Mouse (Mus musculus) testis, adult 2 months (tissue): ENCODE data around the gene Foxg1. TPM values are rescaled to one million over a fixed set of nuclear protein-coding genes. Genes with fewer than 3 reads are reported as not detected.

Source experiments
- H3K27ac ChIP-seq: fragments of 200-500 bp; 2 replicates; pipeline ENCODE4 v1.5.1; 2012; ENCODE audit warnings: low read depth, low read length; ENCODE audit not compliant: control insufficient read depth, insufficient read depth
- H3K27me3 ChIP-seq: fragments of 200-500 bp; 2 replicates; pipeline ENCODE4 v1.6.1; 2012; ENCODE audit warnings: mild to moderate bottlenecking, low read length, moderate library complexity; ENCODE audit not compliant: control insufficient read depth, insufficient read depth
- H3K36me3 ChIP-seq: fragments of 200-500 bp; 2 replicates; pipeline ENCODE4 v1.6.1; 2012; ENCODE audit warnings: mild to moderate bottlenecking, low read length; ENCODE audit not compliant: control insufficient read depth, insufficient read depth
- H3K4me1 ChIP-seq: fragments of 200-500 bp; 2 replicates; pipeline ENCODE4 v1.6.1; 2012; ENCODE audit warnings: low read length; ENCODE audit not compliant: control insufficient read depth, insufficient read depth
- H3K4me3 ChIP-seq: fragments of 200-500 bp; 2 replicates; pipeline ENCODE4 v1.5.1; 2012; ENCODE audit warnings: low read depth, mild to moderate bottlenecking, low read length, moderate library complexity, mixed read lengths; ENCODE audit not compliant: control insufficient read depth
- CTCF ChIP-seq: fragments of 200-500 bp; IDR thresholded peaks from 2 replicates; pipeline ENCODE4 v1.5.1; 2012; ENCODE audit warnings: low read depth, mild to moderate bottlenecking, inconsistent platforms, low read length, moderate library complexity; ENCODE audit not compliant: control insufficient read depth, insufficient read depth, insufficient replicate concordance
- POLR2A ChIP-seq: fragments of 200-500 bp; IDR thresholded peaks from 2 replicates; pipeline ENCODE4 v1.6.1; 2012; ENCODE audit warnings: low read depth, mild to moderate bottlenecking, inconsistent platforms, low read length, moderate library complexity; ENCODE audit not compliant: control insufficient read depth
- polyA plus RNA-seq: library from polyadenylated mRNA; depleted of rRNA; stranded (reverse); fragments of >200 nt; gene quantifications from 2 replicates; pipeline ENCODE4 v1.2.3, GENCODE M21; 2012

The Foxg1 gene
- polyA plus RNA-seq, 1 experiment, result 0.67 TPM

DNA sequence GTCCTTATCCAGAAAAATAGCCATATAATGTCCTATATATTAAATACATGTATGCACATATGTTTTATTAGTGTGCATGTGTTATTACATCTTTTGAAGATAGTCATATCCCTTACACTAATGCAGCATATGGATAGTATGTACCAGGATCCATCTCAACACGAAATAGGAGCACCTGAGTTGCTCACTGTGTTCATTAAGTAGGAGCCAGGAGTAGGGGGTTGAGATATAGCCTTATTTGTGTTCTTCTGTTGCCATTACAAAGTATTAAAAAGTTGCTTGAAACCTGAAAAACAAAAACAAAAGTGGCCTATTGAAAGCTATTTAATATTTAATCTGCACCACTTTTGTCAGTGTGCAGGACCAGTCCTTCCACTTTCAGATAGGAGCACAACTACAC lies 11.7 kb downstream of the Foxg1 start:
- Histone ChIP-seq H3K4me3 (no peak overlapping the region), H3K4me1 (peaks cover 6% of the 10 kb centered on the region; the same call in 1 of the 2 replicates), H3K36me3 (no peaks in the 10 kb centered on the region), H3K27me3 (peaks cover 8% of the 10 kb centered on the region), H3K27ac (no peak overlapping the region)
- no peak for TF ChIP-seq POLR2A

DNA sequence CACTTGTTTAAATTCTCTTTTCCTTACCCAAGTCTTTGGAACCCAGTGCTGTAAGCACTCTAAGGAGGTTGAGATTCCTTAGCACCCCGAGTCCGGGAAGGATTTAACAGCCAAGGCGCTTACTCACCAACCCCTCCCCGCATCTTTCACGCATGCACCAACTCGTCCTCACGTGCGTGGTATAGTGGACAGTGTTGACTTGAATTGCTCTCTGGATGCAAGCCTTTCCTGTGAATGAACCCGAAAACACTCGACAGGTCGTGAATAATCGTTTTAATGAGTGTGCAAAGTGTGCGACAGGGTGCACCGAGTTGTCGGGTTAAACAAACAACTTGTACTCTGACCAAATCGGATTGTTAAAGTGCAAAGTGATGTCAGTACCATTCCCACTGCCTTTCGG lies 12.4 kb downstream of the Foxg1 start:
- peaks cover 6% of the 10 kb centered on the region; the same call in 1 of the 2 replicates for H3K4me1 ChIP-seq
- TF ChIP-seq POLR2A, result no peak
- no peak for TF ChIP-seq CTCF
- H3K27me3 ChIP-seq, result peaks cover 8% of the 10 kb centered on the region
- H3K27ac ChIP-seq, result no peak overlapping the region
- H3K36me3 ChIP-seq, result no peaks in the 10 kb centered on the region
- no peak overlapping the region for H3K4me3 ChIP-seq

GRCm38 (mm10) chr12:49395969-49396368 lies 13.5 kb downstream of the Foxg1 start:
- no peak overlapping the region for H3K27ac ChIP-seq
- H3K4me3 ChIP-seq, result no peak overlapping the region
- peaks cover 8% of the 10 kb centered on the region for H3K27me3 ChIP-seq
- no peak for TF ChIP-seq POLR2A
- no peak for TF ChIP-seq CTCF
- H3K4me1 ChIP-seq, result peaks cover 7% of the 10 kb centered on the region
- no peaks in the 10 kb centered on the region for H3K36me3 ChIP-seq

- no peak overlapping the region for H3K27ac ChIP-seq
- peaks cover 5% of the 10 kb centered on the region for H3K4me1 ChIP-seq
- H3K27me3 ChIP-seq, result peaks cover 4% of the 10 kb centered on the region
- H3K36me3 ChIP-seq, result no peaks in the 10 kb centered on the region
- H3K4me3 ChIP-seq, result no peak overlapping the region
- TF ChIP-seq CTCF, result no peak
- TF ChIP-seq POLR2A, result no peak
These were observed 14.3 kb downstream of the Foxg1 start for GRCm38 (mm10) chr12:49396776-49397175.

DNA sequence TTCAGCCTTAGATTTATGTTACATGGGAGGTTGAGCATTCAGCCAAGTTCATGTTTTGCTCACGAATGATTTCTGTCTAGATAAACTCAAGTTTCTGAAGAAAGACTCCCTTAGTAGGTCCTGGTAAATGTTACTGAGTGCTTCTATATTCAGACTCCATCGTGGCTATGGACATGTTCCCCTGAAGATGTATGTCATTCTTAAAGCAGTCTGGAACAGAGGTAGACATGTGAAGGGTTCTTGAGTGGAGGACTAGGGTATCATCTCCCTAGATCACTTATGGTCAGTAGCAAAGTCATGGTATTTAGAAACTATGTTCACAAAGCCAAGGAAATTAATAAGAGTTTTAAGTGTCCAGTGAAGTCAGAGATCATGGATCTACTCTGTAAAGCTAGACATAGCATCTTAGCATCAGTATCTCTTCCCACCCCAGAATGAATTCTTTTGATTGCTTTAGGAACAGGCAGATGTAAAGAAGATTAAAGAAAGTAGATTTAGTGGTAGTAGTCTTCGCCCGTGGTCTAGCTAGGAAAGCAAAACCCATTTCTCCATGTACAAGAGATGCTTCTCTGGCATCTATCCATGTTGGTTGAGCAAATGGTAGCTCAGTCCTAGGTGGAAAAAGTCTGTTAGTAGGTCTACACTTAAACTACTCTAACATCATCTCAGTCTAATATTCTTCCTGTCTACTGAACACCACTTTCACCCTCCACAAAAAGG lies 15.1 kb downstream of the Foxg1 start:
- Histone ChIP-seq H3K36me3 (no peaks in the 10 kb centered on the region), H3K4me3 (no peak overlapping the region), H3K4me1 (peaks cover 5% of the 10 kb centered on the region), H3K27ac (no peak overlapping the region), H3K27me3 (peaks cover 2% of the 10 kb centered on the region; the same call in 1 of the 2 replicates)
- no peak for TF ChIP-seq CTCF
- no peak for TF ChIP-seq POLR2A

DNA sequence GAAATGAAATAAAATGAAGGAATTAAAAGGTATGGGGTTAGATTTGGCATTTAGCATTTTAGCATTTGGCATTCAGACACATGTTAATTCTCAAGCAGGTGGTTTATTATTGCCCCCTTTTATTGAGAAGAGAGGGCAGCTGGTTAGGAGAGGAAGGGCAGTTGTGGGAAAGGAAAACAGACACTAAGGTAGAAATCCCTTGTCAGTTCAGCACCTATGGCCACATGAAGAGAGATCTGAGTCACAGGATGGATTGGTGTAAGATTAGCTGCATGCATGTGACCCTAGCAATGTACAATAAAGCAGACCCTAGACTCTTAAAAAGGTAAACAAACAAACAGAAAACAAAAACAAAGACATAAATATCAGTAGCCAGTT lies 15.7 kb downstream of the Foxg1 start:
- Histone ChIP-seq H3K4me1 (peaks cover 5% of the 10 kb centered on the region), H3K27me3 (peaks cover 2% of the 10 kb centered on the region; the same call in 1 of the 2 replicates), H3K36me3 (no peaks in the 10 kb centered on the region), H3K4me3 (no peak overlapping the region), H3K27ac (no peak overlapping the region)
- TF ChIP-seq POLR2A (no peak), CTCF (no peak)

DNA sequence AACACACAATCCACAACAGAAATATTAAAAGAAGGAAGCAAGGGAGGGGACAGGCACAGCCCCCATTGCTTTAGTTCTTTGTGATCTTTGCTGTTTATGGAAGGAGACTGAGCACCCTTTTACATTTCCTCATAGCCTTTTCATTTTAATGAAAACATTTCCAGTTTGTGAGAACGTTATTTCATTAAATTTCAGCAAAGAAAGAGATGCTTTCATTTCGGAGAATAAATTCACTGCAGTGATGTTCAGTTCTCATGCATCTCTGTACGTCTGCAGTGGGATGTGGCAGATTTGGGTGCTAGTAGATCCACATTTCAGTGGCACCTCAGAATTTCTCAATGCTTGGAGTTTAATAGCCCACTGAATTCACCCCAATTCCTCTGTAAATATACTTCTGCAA lies 16.2 kb downstream of the Foxg1 start:
- no peak overlapping the region for H3K4me3 ChIP-seq

More for the DNA sequence above, 16.2 kb downstream of the Foxg1 start:
- peaks cover 5% of the 10 kb centered on the region for H3K4me1 ChIP-seq
- H3K27ac ChIP-seq, result no peak overlapping the region
- TF ChIP-seq POLR2A, result no peak
- no peak for TF ChIP-seq CTCF
- H3K27me3 ChIP-seq, result peaks cover 2% of the 10 kb centered on the region; the same call in 1 of the 2 replicates
- no peaks in the 10 kb centered on the region for H3K36me3 ChIP-seq
